Mouse (Mus musculus): Measurements from ENCODE around the gene Supt3.

Gene Supt3

DNA sequence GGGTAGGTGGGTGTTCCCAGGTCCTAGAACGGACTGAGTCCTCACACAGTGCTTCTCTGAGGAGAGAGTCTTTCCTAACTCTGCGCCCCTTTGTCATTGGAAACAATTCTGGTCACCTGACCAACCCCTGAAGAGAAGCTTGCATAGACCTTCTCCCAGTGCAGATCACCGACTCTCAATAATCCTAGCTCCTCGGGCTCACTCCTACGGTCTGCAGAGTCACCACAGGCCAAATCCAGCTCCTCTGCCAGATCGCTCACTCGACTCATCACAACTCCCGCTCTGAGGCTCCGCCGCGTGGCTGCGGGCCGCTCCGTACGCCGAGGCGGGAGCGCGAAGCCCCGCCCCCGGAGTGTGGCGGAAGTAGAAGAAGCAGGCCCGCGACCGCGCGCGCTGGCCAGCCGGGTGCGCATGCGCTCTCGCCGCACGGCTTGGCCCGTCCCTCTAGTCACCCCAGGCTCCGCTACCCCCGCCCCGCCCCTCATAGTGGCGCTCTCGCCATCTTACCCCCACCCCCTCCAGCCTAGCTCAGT lies at the start of gene Supt3:
Gene Supt3 (plus strand): TSS at position 415 of the 533 bp plus-strand sequence.
- peak; percentile 86 for DNase-seq (ENCODE audit: low spot score)

DNA sequence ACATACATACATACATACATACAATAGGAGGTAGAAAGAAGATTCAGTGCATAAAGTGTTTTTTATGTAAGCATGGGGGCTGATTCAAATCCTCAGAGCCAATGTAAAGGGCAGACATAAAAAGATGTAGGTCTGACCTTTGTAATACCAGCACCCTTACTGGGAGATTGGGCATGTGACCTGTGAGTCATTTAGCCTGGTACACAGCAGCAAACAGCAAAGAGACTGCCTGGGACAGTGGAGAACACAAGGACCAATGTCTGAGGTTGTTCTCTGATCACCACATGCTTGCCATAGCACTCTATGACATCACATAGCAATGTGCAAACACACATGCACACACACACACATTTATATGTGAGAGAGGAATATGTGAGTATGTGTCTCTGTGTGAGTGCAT lies 49.3 kb upstream of the Supt3 start:
- no peak for DNase-seq (ENCODE audit: low spot score)

DNA sequence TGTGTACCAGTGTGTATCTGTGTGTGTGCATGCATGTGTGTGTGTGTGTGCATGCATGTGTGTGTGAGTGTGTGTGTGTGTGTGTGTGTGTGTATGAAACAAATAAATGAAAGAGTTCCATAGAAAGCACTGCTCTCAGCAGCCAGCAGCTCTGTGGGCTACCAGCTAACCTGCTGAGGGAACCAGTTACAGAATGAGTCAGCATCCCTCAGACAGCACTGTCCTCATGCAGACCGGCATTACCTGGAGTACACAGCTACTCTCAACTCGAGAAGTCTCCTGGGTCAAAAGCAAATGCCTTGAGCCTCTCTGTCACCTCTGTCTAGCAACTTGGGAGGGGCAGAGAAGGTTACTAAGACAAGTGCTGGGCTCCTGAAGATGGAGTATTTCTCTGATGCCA lies 48.5 kb upstream of the Supt3 start:
- no peak for DNase-seq (ENCODE audit: low spot score)

DNA sequence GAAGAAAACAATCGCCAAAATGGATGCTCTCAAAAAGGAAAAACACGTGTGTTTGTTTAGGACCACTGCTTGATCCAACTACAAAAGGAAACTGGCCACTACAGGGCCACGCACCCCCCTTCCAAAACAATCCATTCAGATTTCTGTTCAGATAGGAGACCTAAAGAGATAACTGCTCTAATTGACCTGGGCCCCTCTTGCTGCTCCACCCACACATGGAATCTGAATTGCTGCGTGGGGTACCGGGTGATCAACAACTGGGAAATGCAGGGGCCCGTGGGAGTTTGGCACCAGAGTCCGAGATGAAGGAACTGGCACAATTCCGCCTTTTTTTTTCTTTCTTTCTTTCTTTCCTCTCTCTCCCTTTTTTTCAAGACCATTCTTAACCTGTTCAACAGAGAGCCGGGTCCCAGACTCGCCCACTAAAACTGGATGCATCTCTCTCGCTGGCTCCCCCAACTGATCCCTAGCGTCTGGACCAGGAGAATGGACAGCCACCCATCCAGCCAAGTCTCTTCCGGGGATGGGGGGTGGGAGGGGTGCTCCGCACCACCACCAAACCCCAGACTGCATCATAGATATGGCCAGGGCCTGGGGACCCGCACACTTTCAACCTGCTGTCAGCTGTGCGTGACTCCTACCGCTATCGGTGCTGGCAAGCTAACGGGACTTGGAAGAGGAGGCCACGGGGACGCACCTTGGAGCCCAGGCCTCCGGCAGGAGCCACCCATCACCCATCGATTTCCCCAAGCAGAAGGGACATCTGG lies 43.2 kb upstream of the Supt3 start:
- no peak for DNase-seq (ENCODE audit: low spot score)

DNA sequence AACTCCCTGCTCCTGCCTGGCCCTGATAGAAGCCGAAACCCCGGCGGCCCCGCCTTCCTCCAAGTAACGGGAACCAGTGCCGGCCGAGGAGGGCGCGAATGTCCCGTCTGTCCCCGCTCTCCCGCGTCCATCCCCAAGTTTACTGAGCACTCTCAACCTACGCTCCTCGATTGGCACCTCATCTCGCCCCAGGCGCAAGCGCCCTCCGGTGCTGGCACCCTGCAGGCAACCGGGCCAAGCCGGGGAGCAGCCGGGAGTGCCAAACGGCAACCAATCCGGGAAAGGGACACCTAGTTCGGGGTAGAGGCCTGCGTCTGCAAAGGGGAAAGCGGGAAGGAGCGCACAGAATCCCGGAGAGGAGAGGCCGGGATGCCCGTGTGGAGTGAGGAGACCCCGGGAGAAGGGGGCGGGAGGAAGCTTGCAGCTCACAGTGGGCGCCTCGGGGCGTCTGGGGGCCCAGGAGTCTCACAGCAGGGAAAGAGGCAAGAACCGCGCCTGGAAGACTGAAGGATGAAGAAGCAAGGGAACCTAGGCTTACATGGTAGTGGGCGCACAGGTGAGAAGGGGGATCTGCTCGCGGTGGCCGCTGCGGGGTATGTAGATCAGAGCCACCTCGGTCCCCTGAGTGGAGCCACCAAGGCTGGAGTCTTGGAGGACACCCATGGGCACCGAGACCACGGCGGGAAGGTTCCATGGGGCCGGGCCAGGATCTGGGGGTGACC lies 42.3 kb upstream of the Supt3 start:
- DNase-seq (ENCODE audit: low spot score): no peak

DNA sequence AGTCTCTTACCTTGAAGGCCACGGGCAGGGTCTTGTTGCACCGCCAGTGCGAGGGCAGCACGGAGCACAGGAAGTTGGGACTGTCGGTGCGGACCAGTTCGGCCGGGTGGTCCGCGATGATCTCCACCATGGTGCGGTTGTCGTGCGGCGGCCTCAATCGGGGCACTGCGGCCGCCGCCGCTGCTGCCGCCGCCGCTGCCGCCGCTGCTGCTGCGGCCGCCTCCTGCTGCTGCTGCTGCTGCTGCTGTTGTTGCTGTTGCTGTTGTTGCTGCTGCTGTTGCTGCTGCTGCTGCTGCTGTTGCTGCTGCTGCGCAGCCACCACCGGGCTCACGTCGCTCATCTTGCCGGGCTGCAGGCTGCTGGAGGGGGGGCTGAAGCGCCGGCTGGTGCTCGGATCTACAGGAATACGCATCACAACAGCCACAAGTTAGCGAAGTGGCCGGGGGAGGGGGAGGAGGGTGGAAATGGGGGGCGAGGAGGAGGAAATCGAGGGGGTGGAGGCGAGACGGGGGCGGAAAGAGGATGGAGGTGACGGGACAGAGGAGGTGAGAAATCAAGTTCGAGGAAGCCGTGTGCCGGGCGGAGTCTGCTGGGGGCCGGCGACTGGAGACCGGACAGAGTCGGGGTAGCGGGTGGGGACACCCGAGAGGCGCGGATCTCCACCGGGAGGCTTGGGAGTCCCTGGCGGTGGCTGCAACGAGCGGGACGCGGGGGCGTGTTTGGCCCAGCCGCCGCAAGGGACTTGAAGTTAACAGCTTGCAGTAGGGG lies 41.5 kb upstream of the Supt3 start:
- no peak for DNase-seq (ENCODE audit: low spot score)

DNA sequence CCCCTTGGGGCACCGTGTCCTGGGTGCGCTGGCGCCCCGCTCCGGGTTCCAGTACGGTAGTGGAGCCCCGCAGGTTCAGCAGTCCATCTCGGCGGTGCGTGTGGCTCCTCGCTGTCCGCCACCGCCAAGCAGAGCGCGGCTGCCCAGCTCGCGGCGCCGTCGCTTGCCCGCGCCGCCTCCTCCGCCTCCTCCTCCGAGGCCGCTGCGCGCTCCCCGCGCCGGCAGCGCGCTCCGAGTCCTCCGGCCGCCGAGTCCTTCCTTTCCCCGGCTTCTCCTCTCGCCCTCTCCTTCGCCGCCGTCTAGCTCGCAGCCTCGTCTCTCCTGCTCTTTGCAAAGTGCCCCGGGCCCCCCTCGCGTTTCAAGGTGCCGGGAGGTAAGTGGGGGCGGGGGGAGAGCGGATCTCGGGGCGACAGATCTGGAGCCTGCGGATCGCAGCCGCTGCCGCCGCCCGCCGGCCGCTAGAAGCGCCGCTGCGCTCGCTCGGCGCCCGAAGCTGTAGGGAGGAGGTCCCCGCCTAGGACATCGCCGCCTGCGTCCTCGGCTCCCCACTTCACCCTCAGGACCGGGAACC lies 40.9 kb upstream of the Supt3 start:
- no peak for DNase-seq (ENCODE audit: low spot score)

DNA sequence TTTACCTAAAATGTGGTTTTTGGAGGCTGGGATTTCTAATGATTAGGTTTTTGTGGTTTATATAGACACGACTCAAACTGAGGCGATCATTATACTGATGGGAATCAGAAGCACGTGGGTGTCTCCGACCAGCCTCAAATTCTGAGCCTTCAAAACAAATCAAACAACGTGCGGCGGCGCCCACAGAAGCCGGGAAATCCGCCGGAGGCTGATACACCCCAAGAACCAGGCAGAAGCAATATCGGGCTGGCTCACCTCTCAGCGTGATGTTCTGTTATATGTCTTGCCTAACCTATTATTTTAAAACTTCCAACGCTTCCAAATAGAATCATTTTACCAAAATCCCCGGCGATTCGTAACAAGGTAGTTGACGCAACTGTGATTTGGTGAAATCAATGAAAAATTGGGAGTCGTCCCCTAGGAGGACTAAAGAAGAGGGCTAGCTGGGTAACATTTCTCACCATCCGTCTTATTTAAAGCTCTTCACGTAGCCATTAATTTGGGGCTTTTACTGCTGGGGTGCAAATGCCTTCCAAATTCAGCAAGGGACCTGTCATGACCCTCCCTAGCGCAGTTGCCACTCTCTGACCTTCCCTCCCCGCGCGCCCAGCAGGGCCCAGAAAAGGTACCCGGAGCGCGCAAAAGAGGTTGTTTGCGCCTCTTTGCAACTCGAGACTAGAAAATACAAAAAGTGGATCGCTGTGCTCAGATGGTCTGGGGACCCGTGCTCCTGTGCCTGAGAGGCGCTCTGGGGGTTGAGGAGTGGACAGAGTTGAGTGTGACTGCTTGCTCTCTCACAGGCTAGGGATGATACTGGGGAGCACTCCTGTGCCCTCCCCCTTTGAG lies 39.5 kb upstream of the Supt3 start:
- DNase-seq (ENCODE audit: low spot score): no peak

DNA sequence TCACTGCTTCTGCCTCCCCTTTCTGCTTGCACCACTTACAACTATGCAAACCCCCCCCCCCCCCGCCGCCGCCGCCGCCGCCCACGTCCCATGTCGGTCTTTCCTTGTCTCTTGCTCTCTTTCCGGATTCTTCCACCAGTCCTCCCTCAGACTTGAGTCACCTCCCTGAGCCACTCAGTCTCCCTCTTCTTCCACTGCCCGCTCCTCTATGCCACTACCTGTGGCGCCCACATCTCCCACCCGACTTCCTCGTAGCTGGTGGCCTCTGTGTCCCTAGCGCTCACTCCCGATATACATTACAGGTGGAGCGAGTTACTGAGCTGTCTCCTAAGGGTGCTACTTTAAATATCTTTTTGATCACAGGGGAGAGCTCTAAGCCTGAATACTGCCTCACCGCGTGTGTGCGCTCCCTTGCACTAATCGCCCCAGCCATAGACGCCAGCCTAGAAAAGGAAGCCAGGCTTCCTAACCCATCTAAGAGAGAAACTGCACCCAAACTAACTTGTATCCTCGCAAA lies 38.8 kb upstream of the Supt3 start:
- DNase-seq (ENCODE audit: low spot score): no peak

DNA sequence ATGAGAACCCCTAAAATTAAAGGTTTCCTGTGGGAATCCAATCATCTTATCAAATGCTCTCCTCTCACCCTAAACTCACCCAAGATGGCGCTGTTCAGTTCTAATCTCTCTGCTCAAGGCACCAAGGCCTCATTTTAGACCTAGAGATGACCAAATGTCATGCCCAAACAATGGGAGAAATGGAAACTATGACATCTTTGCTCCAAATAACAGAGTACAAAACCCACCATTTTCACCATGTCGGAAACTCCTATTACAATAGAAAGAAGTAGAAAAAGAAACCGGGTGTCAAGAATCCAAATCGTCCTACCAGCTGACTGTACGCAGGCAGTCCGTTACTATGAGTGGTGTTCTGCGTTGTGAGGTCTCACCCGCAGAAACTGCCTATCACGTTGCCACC lies 34.7 kb upstream of the Supt3 start:
- no peak for DNase-seq (ENCODE audit: low spot score)

DNA sequence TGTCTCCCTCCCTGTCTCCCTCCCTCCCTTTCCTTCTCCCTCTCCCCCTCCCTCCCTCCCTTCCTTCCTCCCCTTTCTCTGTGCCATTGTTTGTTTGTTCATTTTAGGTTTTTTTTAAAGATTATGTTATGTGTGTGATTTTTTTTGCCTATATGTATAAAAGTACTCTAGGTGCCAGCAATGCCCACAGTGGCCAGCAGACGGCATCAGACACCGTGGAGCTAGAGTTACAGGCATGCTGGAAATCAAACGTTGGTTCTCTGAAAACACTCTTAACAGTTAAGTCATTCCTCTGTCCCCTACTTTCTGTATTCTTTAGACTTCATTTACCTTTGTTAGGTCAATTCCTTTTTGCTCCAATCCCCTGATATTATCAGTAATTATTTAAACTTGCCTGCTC lies 33.2 kb upstream of the Supt3 start:
- no peak for DNase-seq (ENCODE audit: low spot score)

DNA sequence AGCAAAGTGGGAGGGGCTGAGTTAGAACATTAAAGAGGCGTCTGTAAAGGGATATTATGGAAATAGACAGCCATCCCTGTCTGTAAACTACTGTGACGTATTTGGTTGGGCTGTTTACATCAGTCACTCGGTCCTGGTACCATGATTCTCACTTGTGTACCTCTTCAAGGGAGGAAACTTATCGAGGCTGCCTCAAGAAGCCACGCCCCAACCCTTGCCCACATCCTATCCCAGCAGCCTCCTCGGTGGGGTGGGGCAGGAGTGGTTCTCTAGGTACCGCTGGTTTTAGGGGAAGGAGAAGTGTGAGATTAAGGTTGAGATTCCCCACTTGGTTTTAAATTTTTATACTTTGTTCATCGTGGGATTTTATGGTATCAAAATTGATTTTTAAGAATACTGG lies 31.6 kb upstream of the Supt3 start:
- no peak for DNase-seq (ENCODE audit: low spot score)

DNA sequence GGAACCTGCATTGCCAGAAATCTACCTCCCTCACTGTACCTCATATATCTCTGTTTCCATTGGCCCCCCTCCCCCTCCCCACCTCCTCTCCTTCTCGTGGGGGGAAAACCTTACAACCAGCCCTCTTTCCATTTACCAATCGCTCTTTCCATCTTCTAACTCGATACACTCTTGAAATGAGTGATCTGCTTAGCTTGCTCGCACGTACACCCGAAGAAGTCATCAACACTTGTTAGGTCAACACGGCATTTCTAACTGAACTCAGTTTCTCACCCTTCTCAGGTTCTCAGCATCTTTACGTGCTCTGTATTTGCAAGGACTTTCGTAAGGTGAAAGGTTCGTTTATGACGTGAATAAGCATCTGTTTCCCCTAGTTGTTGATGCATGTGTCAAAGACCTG lies 10.6 kb upstream of the Supt3 start:
- no peak for DNase-seq (ENCODE audit: low spot score)

DNA sequence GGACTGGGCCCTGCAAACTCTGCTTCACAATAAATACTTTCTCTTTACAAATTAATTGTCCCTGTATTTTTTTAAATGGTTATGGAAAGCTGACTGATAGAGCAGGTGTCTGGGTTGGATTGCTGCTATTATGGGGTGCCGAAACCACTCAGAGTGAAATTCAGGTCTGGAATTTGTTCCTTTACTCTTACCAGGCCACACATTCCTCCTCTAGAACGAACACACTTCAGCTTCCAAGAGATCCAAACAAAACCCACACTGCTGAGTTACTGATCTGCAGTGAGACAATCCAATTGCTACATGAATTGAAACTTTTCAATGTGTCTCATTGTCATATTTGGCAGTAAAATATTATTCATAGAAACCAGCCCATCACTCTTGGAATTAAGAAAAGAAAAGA lies 10.0 kb upstream of the Supt3 start:
- no peak for DNase-seq (ENCODE audit: low spot score)

DNA sequence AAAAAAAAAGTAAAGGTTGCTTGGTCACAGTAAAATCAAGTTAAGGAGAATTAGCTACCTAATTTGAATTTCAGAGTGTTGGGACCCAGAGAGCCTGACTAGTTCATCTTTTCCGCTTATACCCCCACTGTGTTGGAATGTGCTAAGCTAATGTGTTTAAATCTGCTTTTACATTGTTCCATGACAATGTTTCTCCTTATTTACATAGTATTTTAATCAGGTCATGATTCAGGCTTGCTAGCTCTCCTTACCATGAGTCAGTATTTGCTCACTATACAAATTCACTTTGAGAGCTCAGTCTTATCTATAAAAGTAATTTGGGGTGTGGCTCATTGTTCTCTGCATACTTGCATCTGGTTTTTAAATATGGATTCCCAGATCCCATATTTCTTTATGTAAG lies 9.6 kb upstream of the Supt3 start:
- no peak for DNase-seq (ENCODE audit: low spot score)

DNA sequence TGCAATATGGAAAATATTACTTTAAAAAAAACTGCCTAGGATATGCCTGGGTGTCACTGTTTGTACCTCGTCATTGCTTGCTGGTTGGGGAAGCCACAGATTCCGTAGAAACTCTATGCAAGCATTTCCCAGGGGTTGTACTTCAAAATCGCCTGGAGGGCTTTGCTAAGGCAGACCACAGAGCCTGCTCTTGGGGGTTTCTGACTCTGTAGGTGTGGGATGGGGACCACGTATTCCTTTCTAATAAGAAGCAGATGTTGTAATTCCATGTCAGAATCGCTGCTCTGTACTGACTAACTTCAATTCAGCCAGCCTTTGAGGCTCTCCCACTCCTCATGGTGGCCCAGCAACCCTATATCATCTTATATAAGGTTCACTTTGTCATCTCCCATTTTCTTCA lies 8.4 kb upstream of the Supt3 start:
- no peak for DNase-seq (ENCODE audit: low spot score)

DNA sequence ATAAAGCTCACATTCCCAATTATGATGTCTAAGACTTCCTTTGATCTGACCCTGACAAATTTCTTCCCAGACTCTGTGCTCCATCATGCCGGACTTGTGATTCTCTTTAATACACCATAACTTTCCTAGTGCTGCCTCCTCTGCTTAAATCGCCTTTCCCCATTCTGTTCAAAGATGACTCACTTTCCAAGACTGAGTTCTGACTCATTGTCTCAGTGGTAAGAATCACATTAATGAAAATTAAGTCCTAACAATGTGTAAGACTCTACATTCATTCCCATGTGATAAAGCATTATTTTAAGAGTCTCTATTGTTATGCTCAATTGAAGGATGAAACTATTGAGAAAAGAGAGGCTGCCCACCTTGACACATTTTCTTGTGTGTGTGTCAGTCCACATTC lies 6.1 kb upstream of the Supt3 start:
- DNase-seq (ENCODE audit: low spot score): no peak

DNA sequence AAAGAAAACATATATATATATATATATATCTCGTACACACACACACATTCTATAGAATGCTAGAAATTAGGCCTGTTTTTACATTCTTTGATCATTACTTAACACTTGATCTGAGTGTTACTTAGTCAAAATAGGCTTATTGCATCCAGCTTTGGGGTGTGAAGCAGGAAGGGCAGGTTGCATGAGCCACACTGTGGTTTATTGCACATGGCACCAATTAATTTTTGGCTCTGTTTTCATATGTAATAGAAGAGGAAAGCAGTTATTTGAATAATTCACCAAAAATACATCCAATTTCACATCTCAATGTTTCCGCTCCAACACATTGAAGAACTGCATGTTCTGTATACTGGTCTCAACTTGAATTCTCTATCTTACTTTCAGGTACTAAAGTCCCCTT lies 4.4 kb upstream of the Supt3 start:
- no peak for DNase-seq (ENCODE audit: low spot score)

DNA sequence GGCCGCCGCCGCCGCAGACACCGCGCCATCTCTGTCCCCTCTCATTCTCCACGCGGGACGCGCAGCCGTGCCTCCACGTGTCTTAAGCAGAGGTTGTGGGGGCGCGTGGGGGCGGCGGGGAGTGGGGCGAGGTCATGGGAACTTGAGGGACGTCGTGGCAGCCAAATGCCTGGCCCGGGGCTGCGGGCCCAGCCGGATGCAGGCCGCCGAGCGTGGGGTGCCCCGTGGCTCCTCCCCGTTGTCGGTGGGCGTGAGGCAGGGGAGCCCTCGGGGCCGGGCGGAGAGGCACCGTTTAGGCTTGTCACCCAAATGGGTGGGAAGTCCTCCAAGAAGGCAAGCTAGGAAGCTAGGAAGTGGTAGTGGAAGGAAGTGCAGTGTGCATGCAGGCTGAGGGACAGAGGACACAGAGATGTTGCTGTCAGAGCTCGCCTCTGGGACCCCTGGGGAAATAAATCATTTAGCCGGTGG lies 419 bp downstream of the Supt3 start:
- peak; percentile 15 for DNase-seq (ENCODE audit: low spot score)

DNA sequence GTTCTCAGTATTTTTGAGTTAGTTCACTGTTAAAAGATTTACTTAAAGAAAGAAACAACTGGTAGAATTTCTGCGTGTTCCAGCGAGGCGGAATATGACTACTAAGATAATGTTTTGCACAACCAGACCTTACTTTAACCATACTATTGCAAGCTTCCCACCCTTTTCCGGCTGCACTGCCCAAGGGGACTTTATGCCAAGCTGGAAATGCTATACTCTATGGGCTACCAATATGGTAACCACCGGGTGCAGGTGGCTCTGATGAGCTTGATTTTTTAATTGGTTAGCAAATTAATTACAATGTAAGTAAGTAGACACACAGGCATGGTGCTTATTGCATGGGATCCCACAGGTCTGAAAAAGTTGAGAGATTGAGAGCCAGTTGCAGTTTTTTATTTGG lies 1.2 kb downstream of the Supt3 start:
- DNase-seq (ENCODE audit: low spot score): no peak

DNA sequence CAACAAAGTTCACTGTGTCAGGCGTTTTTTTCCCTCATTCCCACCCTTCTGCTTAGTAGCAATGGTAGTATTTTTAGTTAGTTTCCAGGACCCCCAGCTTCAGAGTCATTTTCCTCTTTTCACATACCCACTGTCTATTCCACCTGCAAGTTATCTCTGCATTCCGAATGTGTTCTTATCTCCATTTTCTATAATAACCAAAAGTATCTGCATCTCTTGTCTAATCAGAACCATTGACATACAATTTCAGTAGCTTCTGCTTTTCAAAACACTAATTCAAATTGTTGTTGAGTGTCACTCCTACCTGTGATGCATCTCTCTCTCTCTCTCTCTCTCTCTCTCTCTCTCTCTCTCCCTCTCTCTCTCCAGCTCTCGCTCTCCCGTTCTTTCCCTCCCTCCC lies 3.4 kb downstream of the Supt3 start:
- no peak for DNase-seq (ENCODE audit: low spot score)

Data from urinary bladder, postnatal 10 days (tissue).